Mouse (Mus musculus) spleen, adult 10 weeks (tissue): ENCODE results near the gene Olfr9. TPM values are rescaled to one million over a fixed set of nuclear protein-coding genes. Genes with fewer than 3 reads are reported as not detected.

Source experiments
- polyA plus RNA-seq: library from polyadenylated mRNA; stranded (reverse); fragments of 350-450 nt; fragmentation: Illumina TruSeq; extraction: RNeasy Lipid Tissue Mini Kit (QIAGEN cat#74804); gene quantifications from one replicate; pipeline ENCODE4 v1.2.3, GENCODE M21; 2015; ENCODE audit warnings: low replicate concordance; ENCODE audit not compliant: insufficient read depth

The Olfr9 gene
- not detected for polyA plus RNA-seq

DNA sequence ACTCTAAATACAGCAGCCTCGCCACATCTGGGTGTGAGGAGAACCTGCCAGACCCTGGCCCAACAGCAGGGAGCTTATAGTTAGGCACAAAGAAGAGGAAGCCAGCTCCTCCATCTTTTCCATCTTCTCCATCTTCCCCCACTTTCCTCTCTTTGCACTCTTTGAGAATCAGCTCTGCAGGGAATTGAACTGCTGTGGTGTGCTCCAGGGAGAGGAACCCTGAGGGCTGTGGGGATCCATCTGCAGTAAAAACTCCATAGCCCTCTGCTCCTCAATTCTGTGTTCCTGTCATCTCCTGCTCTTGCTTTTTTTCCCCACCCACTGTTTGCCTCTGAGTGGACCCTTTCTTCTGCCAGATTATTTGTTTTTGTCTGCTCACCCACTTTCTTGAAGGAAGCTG lies at the start of gene Olfr9:
Gene Olfr9 (plus strand): TSS at position 301 of the 400 bp plus-strand sequence.

GRCm38 (mm10) chr10:128960590-128961584 lies 28.3 kb upstream of the Olfr9 start, which contains the start of gene Mettl7b:
Gene Mettl7b (minus strand): TSS chr10:128960988.

GRCm38 (mm10) chr10:129010288-129010841 lies 21.1 kb downstream of the Olfr9 start, which contains the start of gene Olfr763:
Gene Olfr763 (plus strand): TSS chr10:129010791.

GRCm38 (mm10) chr10:129039796-129040195 lies 50.6 kb downstream of the Olfr9 start, which contains the start of gene Olfr764-ps1:
Gene Olfr764-ps1 (minus strand): TSS chr10:129039896.

Other genes with a start within 250 kb of the Olfr9 start
- 222 TPM for gene Dgka, start 244.6 kb upstream of the Olfr9 start, polyA plus RNA-seq
- gene Pym1, start 241.5 kb upstream of the Olfr9 start, polyA plus RNA-seq, result 26.8 TPM
- gene Mmp19, start 198.5 kb upstream of the Olfr9 start, polyA plus RNA-seq, result 4.1 TPM
- gene Dnajc14, start 185.4 kb upstream of the Olfr9 start, polyA plus RNA-seq, result 63.9 TPM
- 10.7 TPM for gene Tmem198b, start 185.1 kb upstream of the Olfr9 start, polyA plus RNA-seq
- 193 TPM for gene Sarnp, start 172.1 kb upstream of the Olfr9 start, polyA plus RNA-seq
- gene Ormdl2, start 167.8 kb upstream of the Olfr9 start, polyA plus RNA-seq, result 55.9 TPM
- gene Gdf11, start 97.7 kb upstream of the Olfr9 start, polyA plus RNA-seq, result 20.5 TPM
- 133 TPM for gene Cd63, start 88.4 kb upstream of the Olfr9 start, polyA plus RNA-seq
- 10.6 TPM for gene Rdh5, start 66.5 kb upstream of the Olfr9 start, polyA plus RNA-seq
- 64.2 TPM for gene Bloc1s1, start 65.4 kb upstream of the Olfr9 start, polyA plus RNA-seq
- 1.9 TPM for gene Itga7, start 55.6 kb upstream of the Olfr9 start, polyA plus RNA-seq
- not detected for gene Mettl7b, start 28.4 kb upstream of the Olfr9 start, polyA plus RNA-seq
- not detected for gene Olfr763, start 21.4 kb downstream of the Olfr9 start, polyA plus RNA-seq
- not detected for gene Olfr764-ps1, start 50.5 kb downstream of the Olfr9 start, polyA plus RNA-seq
- not detected for gene Olfr765, start 60.6 kb downstream of the Olfr9 start, polyA plus RNA-seq
- not detected for gene Olfr766-ps1, start 79.5 kb downstream of the Olfr9 start, polyA plus RNA-seq
- gene Olfr767, start 93.5 kb downstream of the Olfr9 start, polyA plus RNA-seq, result not detected
- not detected for gene Olfr768, start 109.9 kb downstream of the Olfr9 start, polyA plus RNA-seq
- gene Olfr769, start 128.4 kb downstream of the Olfr9 start, polyA plus RNA-seq, result not detected
- gene Olfr770, start 149.6 kb downstream of the Olfr9 start, polyA plus RNA-seq, result not detected
- gene Olfr771, start 175.3 kb downstream of the Olfr9 start, polyA plus RNA-seq, result not detected
- gene Olfr772, start 188.5 kb downstream of the Olfr9 start, polyA plus RNA-seq, result not detected
- not detected for gene Olfr773, start 198.0 kb downstream of the Olfr9 start, polyA plus RNA-seq
- not detected for gene Olfr774, start 246.8 kb downstream of the Olfr9 start, polyA plus RNA-seq